In the genomic region with DNA sequence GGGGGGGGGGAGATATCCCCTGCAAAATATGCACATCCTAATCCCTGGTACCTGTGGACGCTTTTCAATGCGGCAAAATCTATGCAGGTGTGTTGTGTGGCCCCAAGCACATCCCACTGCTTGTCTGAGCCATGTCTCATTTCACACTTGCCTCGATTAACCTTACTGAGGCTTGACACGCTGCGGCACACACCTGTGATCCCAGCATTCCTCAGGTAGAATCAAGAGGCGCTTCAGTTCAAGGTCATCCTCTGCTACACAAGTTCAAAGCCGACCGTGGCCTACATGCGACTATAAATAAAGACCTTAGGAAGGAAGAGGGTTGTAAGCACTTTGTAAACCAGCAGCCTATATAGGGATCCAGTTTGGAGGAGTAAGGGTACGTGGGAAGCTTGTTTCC, we compare ENCODE assay signal across 8 mouse cellular contexts. TPM values are rescaled to one million over a fixed set of nuclear protein-coding genes. Genes with fewer than 3 reads are reported as not detected.
DNase-seq lines count a peak whose midpoint lies in the region; ATAC-seq lines count a peak whose summit lies in the region.

No protein-coding gene starts in this region.

- peak overlapping the region; percentile 96 for H3K4me2 ChIP-seq in heart, embryonic 12.5 days
- H3K4me2 ChIP-seq in hindbrain, embryonic 16.5 days (ENCODE audit: low read length), result peak overlapping the region; percentile 90
- H3K4me2 ChIP-seq in midbrain, embryonic 14.5 days (ENCODE audit: low read length), result peak overlapping the region; percentile 93

- ATAC-seq in heart, embryonic 12.5 days (ENCODE audit: insufficient number of reproducible peaks, low FRiP score), result no peak
- no peak for ATAC-seq in hindbrain, embryonic 16.5 days
- no peak for ATAC-seq in midbrain, embryonic 14.5 days (ENCODE audit: low FRiP score, low TSS enrichment)

- H3K4me1 ChIP-seq in heart, embryonic 12.5 days (replicated peaks), result peaks cover 37% of the 10 kb centered on the region
- H3K4me1 ChIP-seq in embryonic facial prominence, embryonic 10.5 days, result peaks cover 59% of the 10 kb centered on the region
- H3K4me1 ChIP-seq in hindbrain, embryonic 16.5 days (ENCODE audit: control insufficient read depth, insufficient read depth, low read depth, low read length), result peaks cover 36% of the 10 kb centered on the region
- H3K4me1 ChIP-seq in midbrain, embryonic 14.5 days (ENCODE audit: control insufficient read depth, insufficient read depth, low read length), result peaks cover 27% of the 10 kb centered on the region

- H3K9me3 ChIP-seq in heart, embryonic 12.5 days (replicated peaks), result no peaks in the 10 kb centered on the region
- no peaks in the 10 kb centered on the region for H3K9me3 ChIP-seq in embryonic facial prominence, embryonic 10.5 days
- H3K9me3 ChIP-seq in hindbrain, embryonic 16.5 days (ENCODE audit: control insufficient read depth, low read length), result no peaks in the 10 kb centered on the region
- H3K9me3 ChIP-seq in midbrain, embryonic 14.5 days (ENCODE audit: control insufficient read depth, low read length), result no peaks in the 10 kb centered on the region

- no peaks in the 10 kb centered on the region for H3K36me3 ChIP-seq in heart, embryonic 12.5 days
- peaks cover 8% of the 10 kb centered on the region for H3K36me3 ChIP-seq in embryonic facial prominence, embryonic 10.5 days (replicated peaks)
- H3K36me3 ChIP-seq in hindbrain, embryonic 16.5 days (ENCODE audit: control insufficient read depth, insufficient read depth, low read length), result no peaks in the 10 kb centered on the region; the same call in 1 of the 2 replicates
- peaks cover 11% of the 10 kb centered on the region for H3K36me3 ChIP-seq in midbrain, embryonic 14.5 days (ENCODE audit: control insufficient read depth, insufficient read depth, low read length)

- no peak overlapping the region for H3K9ac ChIP-seq in heart, embryonic 12.5 days
- no peak overlapping the region for H3K9ac ChIP-seq in hindbrain, embryonic 16.5 days (ENCODE audit: low read depth, low read length)
- peak overlapping the region; percentile 90; the same call in 1 of the 2 replicates for H3K9ac ChIP-seq in midbrain, embryonic 14.5 days (replicated peaks; ENCODE audit: low read length)

- intact Hi-C loops in heart, postnatal 10 days (cut with DNase I), result loop anchor here (5.0 kb wide), 1 partner anchor 70 kb away; no protein-coding TSS in a partner anchor

- no peaks in the 10 kb centered on the region for H3K27me3 ChIP-seq in heart, embryonic 12.5 days (replicated peaks)
- H3K27me3 ChIP-seq in embryonic facial prominence, embryonic 10.5 days (replicated peaks; ENCODE audit: low read depth, poor library complexity, severe bottlenecking), result no peaks in the 10 kb centered on the region
- no peaks in the 10 kb centered on the region for H3K27me3 ChIP-seq in hindbrain, embryonic 16.5 days (replicated peaks; ENCODE audit: control insufficient read depth, insufficient read depth, low read length)
- H3K27me3 ChIP-seq in midbrain, embryonic 14.5 days (ENCODE audit: control insufficient read depth, insufficient read depth, low read length), result no peaks in the 10 kb centered on the region

- 58% methylated on average over 10 of the region's 10 CpGs for WGBS in heart, embryonic 12.5 days
- 60% methylated on average over 10 of the region's 10 CpGs for WGBS in embryonic facial prominence, embryonic 10.5 days
- 67% methylated on average over 10 of the region's 10 CpGs for WGBS in hindbrain, embryonic 16.5 days
- WGBS in midbrain, embryonic 14.5 days, result 69% methylated on average over 10 of the region's 10 CpGs

- DNase-seq in heart, postnatal 10 days, result no peak
- no peak for DNase-seq in embryonic facial prominence, embryonic 10.5 days (ENCODE audit: low spot score)
- no peak for DNase-seq in midbrain, embryonic 14.5 days
- DNase-seq in left cerebral cortex, adult 18-20 months (ENCODE audit: low spot score in 2 of 2), result no peak
- no peak for DNase-seq in adrenal gland, adult 8-10 months
- DNase-seq in cerebellum, adult 18-20 months, result no peak

- no peak overlapping the region for H3K27ac ChIP-seq in heart, embryonic 12.5 days (ENCODE audit: poor library complexity, severe bottlenecking)
- no peak overlapping the region for H3K27ac ChIP-seq in embryonic facial prominence, embryonic 10.5 days (replicated peaks)
- no peak overlapping the region for H3K27ac ChIP-seq in hindbrain, embryonic 16.5 days (ENCODE audit: low read depth, low read length)
- H3K27ac ChIP-seq in midbrain, embryonic 14.5 days (replicated peaks; ENCODE audit: low read depth, low read length), result no peak overlapping the region

- H3K4me3 ChIP-seq in heart, embryonic 12.5 days, result peak overlapping the region; percentile 76
- peak overlapping the region; percentile 89 for H3K4me3 ChIP-seq in embryonic facial prominence, embryonic 10.5 days
- H3K4me3 ChIP-seq in hindbrain, embryonic 16.5 days (ENCODE audit: low read length), result peak overlapping the region; percentile 66; the same call in 1 of the 2 replicates
- H3K4me3 ChIP-seq in midbrain, embryonic 14.5 days (replicated peaks; ENCODE audit: low read depth, low read length), result peak overlapping the region; percentile 75; the same call in 1 of the 2 replicates

RNA-seq across cellular contexts. Expression of a gene that starts 0.6 kb away (rescaled TPM):
- 1.2 and 1.7 TPM in 2 replicates for polyA plus RNA-seq in heart, embryonic 12.5 days (2016; fragmentation: Nextera tagmentation; extraction: Ambion mirVana)
- total RNA-seq in heart, postnatal 10 days (2021), result 1 to 10 TPM; 1.6 to 1.7 TPM
- 3.0 and 3.6 TPM in 2 replicates for polyA plus RNA-seq in embryonic facial prominence, embryonic 10.5 days (2016; fragmentation: Nextera tagmentation; extraction: Ambion mirVana)
- polyA plus RNA-seq in hindbrain, embryonic 16.5 days (2015; fragmentation: Nextera tagmentation; extraction: Ambion mirVana), result 44.0 and 50.2 TPM in 2 replicates
- polyA plus RNA-seq in midbrain, embryonic 14.5 days (2014; fragmentation: Nextera tagmentation; extraction: Ambion mirVana), result 16.2 and 28.8 TPM in 2 replicates
- total RNA-seq in left cerebral cortex, adult 18-20 months (2021), result 10 to 100 TPM; 80.1 to 82.0 TPM
- total RNA-seq in adrenal gland, adult 8-10 months (2022), result 10 to 100 TPM in 1 of 4 experiments, 1 to 10 TPM in 3; 4.4 to 10.2 (median 7.1) TPM

RNA-seq across cellular contexts. Expression of a gene that starts 3.5 kb away (rescaled TPM):
- polyA plus RNA-seq in heart, embryonic 12.5 days (2016; fragmentation: Nextera tagmentation; extraction: Ambion mirVana), result 144 and 154 TPM in 2 replicates
- total RNA-seq in heart, postnatal 10 days (2021), result 100 to 1,000 TPM; 279 to 287 TPM
- polyA plus RNA-seq in embryonic facial prominence, embryonic 10.5 days (2016; fragmentation: Nextera tagmentation; extraction: Ambion mirVana), result 89.8 and 94.3 TPM in 2 replicates
- polyA plus RNA-seq in hindbrain, embryonic 16.5 days (2015; fragmentation: Nextera tagmentation; extraction: Ambion mirVana), result 101 and 150 TPM in 2 replicates
- polyA plus RNA-seq in midbrain, embryonic 14.5 days (2014; fragmentation: Nextera tagmentation; extraction: Ambion mirVana), result 42.1 and 47.0 TPM in 2 replicates
- 100 to 1,000 TPM; 139 to 145 TPM for total RNA-seq in left cerebral cortex, adult 18-20 months (2021)
- total RNA-seq in adrenal gland, adult 8-10 months (2022), result 100 to 1,000 TPM in 2 of 4 experiments, 10 to 100 TPM in 2; 73.9 to 110 (median 94.0) TPM

RNA-seq across cellular contexts. Expression of a gene that starts 36.6 kb away (rescaled TPM):
- polyA plus RNA-seq in heart, embryonic 12.5 days (2016; fragmentation: Nextera tagmentation; extraction: Ambion mirVana), result 28.0 and 31.8 TPM in 2 replicates
- 10 to 100 TPM; 13.4 to 17.4 TPM for total RNA-seq in heart, postnatal 10 days (2021)
- 47.9 and 49.1 TPM in 2 replicates for polyA plus RNA-seq in embryonic facial prominence, embryonic 10.5 days (2016; fragmentation: Nextera tagmentation; extraction: Ambion mirVana)
- 34.9 and 41.8 TPM in 2 replicates for polyA plus RNA-seq in hindbrain, embryonic 16.5 days (2015; fragmentation: Nextera tagmentation; extraction: Ambion mirVana)
- polyA plus RNA-seq in midbrain, embryonic 14.5 days (2014; fragmentation: Nextera tagmentation; extraction: Ambion mirVana), result 53.4 and 58.6 TPM in 2 replicates
- total RNA-seq in left cerebral cortex, adult 18-20 months (2021), result 10 to 100 TPM; 23.7 to 25.7 TPM
- 10 to 100 TPM; 21.2 to 35.5 (median 27.0) TPM for total RNA-seq in adrenal gland, adult 8-10 months (2022)

RNA-seq across cellular contexts. Expression of a gene that starts 45.4 kb away (rescaled TPM):
- polyA plus RNA-seq in heart, embryonic 12.5 days (2016; fragmentation: Nextera tagmentation; extraction: Ambion mirVana), result 8.8 and 11.0 TPM in 2 replicates
- 10 to 100 TPM; 26.2 to 41.3 TPM for total RNA-seq in heart, postnatal 10 days (2021)
- 9.1 and 11.5 TPM in 2 replicates for polyA plus RNA-seq in embryonic facial prominence, embryonic 10.5 days (2016; fragmentation: Nextera tagmentation; extraction: Ambion mirVana)
- polyA plus RNA-seq in hindbrain, embryonic 16.5 days (2015; fragmentation: Nextera tagmentation; extraction: Ambion mirVana), result 11.1 and 12.2 TPM in 2 replicates
- polyA plus RNA-seq in midbrain, embryonic 14.5 days (2014; fragmentation: Nextera tagmentation; extraction: Ambion mirVana), result 11.3 and 14.4 TPM in 2 replicates
- 10 to 100 TPM; 39.1 to 50.2 TPM for total RNA-seq in left cerebral cortex, adult 18-20 months (2021)
- total RNA-seq in adrenal gland, adult 8-10 months (2022), result 10 to 100 TPM; 53.8 to 66.8 (median 56.1) TPM

RNA-seq across cellular contexts. Expression of a gene that starts 45.5 kb away (rescaled TPM):
- polyA plus RNA-seq in heart, embryonic 12.5 days (2016; fragmentation: Nextera tagmentation; extraction: Ambion mirVana), result 10.9 and 11.4 TPM in 2 replicates
- 1 to 10 TPM; 2.8 to 3.1 TPM for total RNA-seq in heart, postnatal 10 days (2021)
- polyA plus RNA-seq in embryonic facial prominence, embryonic 10.5 days (2016; fragmentation: Nextera tagmentation; extraction: Ambion mirVana), result 14.5 and 17.5 TPM in 2 replicates
- polyA plus RNA-seq in hindbrain, embryonic 16.5 days (2015; fragmentation: Nextera tagmentation; extraction: Ambion mirVana), result 11.2 and 13.5 TPM in 2 replicates
- 5.6 and 8.2 TPM in 2 replicates for polyA plus RNA-seq in midbrain, embryonic 14.5 days (2014; fragmentation: Nextera tagmentation; extraction: Ambion mirVana)
- total RNA-seq in left cerebral cortex, adult 18-20 months (2021), result 1 to 10 TPM; 5.9 to 7.6 TPM
- total RNA-seq in adrenal gland, adult 8-10 months (2022), result 1 to 10 TPM; 1.4 to 4.4 (median 2.8) TPM
